Mouse (Mus musculus) olfactory bulb, adult 2 months (tissue): ENCODE measurements around the gene Isg20l2.

Source experiments
- CTCF ChIP-seq: fragments of 200-500 bp; IDR thresholded peaks from 2 replicates; pipeline ENCODE4 v1.5.1; 2012; ENCODE audit warnings: low read depth, mild to moderate bottlenecking, low read length, moderate library complexity; ENCODE audit not compliant: insufficient read depth
- POLR2A ChIP-seq: fragments of 200-500 bp; IDR thresholded peaks from 2 replicates; pipeline ENCODE4 v1.6.1; 2012; ENCODE audit warnings: mild to moderate bottlenecking, low read depth, low read length, moderate library complexity; ENCODE audit not compliant: insufficient read depth

DNA sequence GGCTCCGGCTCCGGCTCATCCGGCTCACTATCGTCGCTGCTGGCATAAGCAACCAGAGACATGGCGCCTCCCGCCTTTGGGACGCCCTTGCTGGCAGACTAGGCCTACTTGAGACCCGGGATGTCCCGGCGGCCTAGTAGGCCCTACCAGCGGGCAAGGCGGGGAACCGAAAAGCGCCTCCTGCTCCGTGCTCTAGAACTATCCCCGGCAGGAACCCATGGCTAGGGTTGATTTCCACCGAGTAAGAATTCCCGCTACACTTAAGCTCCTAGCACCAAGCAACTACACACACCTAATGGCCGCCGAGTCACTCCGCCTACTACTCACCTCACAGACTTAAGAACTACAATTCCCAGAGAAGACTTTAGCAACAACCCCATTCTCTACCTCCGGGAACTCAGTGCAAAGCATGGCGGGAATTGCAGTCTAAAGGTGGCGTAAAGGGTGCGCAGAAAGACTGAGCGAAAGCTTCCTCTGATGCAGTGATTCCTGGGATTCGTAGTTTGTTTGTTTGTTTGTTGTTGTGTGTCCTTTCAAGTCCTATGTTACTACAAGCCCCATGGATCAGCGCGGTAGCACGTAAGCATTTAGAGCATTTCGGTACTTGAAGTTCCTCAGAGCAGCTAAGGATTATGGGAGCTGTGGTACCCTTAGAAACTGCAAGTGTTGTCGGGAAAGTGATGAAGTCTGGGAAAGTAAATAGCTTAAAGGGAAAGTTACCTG lies 44.7 kb upstream of the Isg20l2 start, which contains the start of gene Prcc:
- TF ChIP-seq POLR2A (0 out of 2 replicates have a peak, but pooled peaks have one; percentile 24), CTCF (no peak)
